Mouse (Mus musculus): Measurements from ENCODE around the gene Abca5.

Gene Abca5

DNA sequence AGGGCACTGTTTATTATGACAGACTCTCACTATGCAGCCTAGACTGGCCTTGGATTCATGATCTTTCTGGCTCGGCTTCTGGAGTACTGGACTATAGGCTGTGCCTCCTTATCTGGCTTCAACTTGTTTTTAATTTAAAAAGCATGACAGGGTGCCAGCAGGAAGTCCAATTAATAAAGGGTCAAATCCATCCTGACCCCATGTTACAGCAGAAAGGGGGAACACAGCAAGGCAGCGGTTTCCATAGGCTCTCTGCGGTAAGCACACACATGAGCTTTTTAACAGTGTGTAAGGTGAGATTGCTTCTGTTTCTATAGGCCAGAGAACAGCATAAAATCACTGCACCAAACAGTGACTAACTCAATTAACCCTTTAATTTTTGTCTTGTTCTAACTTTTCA, 34.1 kb downstream of the Abca5 start:
- no peak for DNase-seq (ENCODE audit: low read depth, low spot score)

DNA sequence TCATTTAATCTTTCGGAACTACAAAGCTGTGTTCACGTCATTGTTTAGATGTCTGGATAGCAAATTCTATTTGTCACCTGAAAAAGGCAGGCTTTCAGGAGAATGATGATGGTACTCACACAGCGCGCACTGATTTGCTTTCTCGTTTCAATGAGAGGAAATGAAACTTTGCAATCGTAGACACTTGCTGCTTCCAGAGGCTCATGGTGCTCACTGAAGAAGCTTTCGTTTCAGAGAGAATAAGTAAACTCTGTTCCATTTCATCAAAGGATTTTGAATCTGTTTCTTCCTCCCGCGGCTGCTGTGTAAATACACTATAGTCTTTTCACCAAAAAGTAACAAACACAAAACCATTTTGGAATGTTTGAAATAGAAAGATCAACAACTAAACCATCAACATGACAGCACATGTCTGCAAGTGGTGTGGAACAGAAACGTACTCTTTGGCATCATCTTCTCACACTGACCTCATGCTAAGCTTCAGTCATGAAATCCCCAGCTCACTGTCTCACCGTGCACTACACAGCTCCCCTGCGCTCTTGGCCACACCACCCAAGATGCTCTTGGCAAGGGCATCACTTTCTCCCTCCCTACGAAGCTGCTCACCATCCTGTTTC, 39.5 kb downstream of the Abca5 start:
- no peak for DNase-seq (ENCODE audit: low read depth, low spot score)

DNA sequence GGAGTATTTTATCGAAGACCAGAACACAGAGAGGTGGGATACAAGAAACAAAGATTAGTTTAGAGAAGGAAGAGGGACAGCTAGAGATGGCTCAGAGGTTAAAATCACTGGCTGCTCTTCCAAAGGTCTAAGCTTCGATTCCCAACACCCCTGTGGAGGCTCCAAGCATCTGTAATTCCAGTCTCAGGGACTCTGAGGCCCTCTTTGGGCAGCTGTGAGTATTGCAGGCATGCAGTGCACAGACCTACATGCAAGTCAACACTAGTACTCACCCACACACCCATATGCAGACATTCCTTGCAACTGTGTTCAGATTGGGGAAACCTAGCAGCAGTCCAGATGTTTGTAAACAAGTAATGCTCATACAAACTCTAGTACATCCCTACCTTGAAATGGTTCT, 46.9 kb downstream of the Abca5 start:
- no peak for DNase-seq (ENCODE audit: low read depth, low spot score)

DNA sequence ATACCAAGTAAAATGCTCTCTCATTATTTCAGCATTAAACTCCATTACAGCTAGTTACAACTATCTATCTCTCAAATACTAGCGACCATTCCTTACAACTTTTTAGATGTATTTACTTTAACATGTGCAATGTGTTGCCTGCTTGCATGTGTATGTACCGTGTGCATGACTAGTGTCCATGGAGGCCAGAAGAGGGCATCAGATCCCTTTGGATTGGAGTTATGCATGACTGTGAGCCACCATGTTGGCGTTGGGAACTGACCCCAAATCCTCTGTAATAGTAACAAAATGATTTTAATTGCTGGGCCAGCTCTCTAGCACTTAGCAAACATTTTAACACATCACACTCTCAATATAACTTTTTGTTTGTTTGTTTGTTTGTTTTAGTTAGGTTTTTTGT, 49.1 kb downstream of the Abca5 start:
- no peak for DNase-seq (ENCODE audit: low read depth, low spot score)

DNA sequence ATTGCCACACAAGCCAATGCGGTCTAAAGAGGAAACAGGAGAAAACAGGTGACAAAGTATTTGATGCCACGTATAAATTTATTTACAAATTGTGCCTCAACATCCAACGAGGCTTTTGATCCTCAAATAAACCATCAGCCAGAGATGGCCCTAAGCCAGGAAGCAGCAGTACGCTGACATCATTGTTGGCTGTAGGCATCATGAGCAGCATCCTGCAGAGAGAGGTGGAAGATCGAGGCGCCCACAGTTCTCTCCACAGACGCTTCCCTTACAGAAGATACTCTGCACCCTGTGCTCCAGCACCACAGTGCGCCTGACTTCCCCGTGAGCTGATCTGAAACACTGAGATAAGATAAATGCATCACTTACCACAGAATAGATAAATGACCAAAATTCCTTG, 49.8 kb downstream of the Abca5 start:
- DNase-seq (ENCODE audit: low read depth, low spot score), result no peak

DNA sequence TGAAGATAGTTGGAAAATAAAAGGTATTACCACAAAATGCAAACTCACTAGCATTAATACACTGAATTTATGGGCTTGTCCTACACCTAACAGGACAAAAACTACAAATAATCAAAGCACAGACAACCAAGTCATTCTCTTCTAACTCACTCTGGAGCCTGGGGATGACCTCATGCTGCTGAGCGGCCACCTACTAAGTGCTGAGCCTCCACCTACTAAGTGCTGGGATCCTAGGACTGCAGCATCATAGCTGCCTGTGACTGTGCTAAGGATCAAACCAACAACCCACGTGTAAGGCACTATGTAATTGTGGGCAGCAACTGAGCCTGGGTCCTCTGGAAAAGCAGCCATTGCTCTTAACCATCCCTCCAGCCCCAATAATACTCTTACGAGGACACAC, 51.2 kb downstream of the Abca5 start:
- no peak for DNase-seq (ENCODE audit: low read depth, low spot score)

DNA sequence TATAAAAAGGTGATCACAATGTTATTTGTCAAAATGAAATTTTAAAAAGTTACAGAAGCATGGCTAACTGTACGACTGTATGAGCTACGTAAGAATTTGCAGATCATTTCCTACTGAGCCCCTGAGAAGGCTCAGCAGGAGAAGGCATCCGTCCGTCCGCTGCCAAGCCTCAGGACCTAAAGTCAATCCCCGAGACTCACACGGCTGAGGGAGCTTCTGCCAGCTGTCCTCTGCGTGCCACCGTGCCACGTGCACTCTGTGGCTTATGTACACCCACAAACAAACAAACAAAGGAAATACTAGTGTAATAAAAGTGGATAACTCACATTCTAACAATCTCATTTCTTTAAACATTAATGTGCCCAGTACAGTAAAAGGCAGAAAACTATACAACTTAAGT, 52.7 kb downstream of the Abca5 start:
- DNase-seq (ENCODE audit: low read depth, low spot score), result no peak

DNA sequence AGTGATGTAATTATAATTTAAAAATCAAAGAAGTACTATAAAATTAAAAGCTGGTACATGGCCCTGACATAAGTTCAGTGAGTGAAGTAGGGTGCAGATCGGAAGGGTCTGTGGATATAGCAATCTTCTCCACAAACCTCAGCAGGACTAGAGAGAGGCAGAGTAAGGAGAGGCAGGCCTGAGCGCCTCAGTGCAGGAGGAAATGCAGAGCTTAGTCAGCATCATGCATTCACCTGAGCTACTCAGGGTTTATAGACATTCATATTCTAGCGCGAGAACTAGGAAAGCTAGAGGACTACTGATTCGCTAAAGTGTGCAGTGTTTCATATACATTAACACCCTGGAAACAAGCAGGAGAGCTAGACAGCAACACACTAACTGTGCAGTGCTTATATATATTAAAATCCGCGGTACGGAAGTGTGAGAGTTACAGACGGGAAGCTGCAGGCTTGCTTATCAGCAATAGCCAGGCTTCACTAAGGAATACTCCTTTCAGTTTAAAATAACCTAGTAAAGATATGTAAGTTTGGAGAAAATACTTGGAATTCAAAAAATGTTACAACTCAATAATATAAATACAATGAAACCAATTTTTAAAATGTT, 53.2 kb downstream of the Abca5 start:
- no peak for DNase-seq (ENCODE audit: low read depth, low spot score)

DNA sequence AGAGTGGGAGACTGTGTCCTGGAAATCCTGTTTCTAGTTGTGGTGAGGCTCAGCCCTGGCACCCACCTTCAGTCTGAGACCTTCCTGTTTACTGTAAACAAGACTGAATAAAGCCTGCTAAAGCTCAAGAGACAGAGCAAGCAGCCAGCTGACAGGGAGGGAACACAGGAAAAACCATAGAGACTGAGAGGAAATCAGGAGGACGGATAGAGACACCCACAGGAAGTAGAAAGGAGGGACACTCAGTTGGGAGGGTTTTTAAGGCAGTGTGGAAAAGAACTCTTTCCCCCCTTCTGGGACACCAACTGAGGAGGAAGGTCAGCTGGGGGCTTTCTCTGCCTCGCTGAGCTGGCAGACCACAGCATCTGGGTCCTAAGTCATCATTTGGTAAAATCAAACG, 62.7 kb downstream of the Abca5 start:
- no peak for DNase-seq (ENCODE audit: low read depth, low spot score)

DNA sequence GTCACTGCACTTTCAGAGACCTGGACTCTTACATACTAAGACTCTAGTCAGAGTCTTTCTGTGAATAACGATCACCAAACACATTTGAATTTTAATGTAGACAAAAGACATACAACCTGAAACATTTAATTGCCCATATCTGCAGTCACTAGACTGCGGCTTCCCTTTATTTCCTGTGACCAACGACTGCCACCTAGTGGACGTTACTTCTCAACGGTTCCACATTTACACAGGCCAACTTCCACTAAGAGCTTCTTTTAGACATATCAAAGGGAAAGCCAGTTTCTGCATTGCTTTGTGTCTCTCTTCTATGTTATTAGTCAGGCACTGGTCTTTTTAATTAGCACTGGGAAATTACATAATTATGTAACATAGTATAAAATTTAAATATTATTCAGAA, 65.8 kb downstream of the Abca5 start:
- peak; percentile 56 for DNase-seq (ENCODE audit: low read depth, low spot score)

DNA sequence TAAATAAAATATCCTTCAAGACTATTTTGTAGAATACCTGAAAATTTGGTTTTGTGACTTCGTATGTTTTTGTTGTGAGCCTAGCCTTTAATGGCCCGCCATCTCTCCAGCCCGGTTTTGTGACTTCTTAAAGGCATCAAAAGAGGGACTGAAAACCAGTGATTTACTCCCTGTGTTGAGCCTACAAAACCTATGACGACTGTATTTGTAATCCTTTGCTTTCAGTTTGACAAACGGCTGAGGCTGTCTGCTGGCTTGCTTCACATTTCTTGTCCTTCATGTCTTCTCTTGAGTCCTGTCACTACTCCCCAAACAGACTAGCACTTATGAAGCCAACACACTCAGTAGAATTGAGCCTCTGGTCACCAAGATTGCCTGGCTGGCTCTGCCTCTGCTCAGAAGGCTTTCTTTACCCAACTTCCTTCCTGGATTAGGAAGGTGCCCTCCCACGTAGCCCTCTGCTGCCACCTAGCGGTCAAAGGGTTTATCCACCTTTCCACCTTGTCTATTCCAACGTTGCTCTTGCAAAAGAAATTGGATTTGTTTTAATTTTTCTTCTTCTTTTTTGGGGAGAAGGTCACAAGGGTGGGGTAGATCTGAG, 69.2 kb downstream of the Abca5 start:
- DNase-seq (ENCODE audit: low read depth, low spot score), result peak; percentile 45

DNA sequence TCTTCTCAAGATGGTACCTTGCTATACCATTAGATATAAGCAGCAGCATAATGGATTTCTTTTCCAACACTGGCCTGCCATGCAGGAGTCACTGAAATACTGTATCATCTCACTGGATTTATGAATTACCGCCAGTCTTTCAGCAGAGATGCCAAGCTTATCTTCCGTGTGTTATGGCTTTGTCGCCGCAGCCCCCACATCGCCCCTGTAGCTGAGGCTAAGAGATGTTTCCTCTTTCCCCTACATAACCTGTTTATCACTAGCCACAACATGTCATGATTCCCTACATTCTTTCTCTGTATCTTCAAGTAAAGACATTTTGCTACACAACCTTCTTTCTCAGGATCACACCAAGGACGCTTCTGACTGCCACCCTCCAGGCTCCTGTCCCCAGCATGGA, 70.3 kb downstream of the Abca5 start:
- DNase-seq (ENCODE audit: low read depth, low spot score), result no peak

DNA sequence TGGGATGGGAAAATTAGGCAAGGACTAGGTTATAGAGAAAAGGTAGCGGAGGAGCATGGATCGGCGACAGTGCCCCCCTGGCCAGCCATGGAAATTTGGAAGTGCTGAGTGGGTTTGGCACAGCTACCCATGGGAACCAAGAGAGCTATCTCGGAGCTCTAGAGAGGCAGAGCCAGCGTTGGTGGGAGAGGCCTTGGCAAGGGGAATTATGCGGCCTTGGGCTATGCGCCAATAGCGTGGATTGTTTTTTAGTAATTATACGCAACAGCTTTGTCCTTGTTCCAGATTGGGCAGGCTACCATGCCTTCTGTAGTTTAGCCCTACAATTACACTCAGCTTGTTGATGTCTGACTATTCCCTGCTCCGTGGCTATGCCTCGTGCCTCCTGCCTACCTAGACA, 70.8 kb downstream of the Abca5 start:
- peak; percentile 24 for DNase-seq (ENCODE audit: low read depth, low spot score)

DNA sequence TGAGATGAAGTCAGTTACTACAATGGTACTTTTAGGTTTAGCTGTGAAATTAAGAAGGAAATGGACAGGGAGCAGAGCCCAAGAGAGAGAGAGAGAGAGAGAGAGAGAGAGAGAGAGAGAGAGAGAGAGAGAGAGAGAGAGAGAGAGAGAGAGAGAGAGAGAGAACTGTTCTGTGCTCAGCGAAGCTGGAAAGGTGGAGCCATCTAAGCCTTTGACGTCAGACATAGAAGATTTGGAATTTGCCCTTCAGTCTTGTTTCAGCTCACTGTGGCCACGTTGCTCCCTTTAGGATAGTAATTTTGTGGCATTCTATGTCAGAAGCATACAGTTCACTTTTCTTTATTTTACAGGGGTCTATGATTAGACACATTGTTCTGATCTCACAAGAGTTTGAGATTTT, 75.6 kb downstream of the Abca5 start:
- DNase-seq (ENCODE audit: low read depth, low spot score), result no peak

DNA sequence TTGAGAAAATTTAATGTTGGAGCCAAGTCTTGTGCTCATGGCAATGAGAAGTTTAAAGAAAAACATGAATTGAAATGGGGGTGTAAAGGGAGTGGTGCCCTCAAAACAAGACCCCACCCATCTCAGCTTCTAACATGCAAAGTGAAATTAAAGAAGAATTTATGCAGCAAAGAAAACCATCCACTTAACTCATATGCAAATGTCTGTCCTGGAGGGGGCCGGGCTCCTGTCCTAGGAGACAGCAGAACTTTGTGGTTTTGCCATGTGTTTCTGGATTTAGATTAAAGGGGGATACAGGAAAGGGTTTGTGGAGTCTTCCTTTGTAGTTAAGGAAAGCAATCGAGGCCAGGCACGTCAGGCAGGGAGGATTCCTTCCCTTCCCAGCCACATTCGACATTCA, 79.6 kb downstream of the Abca5 start:
- no peak for DNase-seq (ENCODE audit: low read depth, low spot score)

DNA sequence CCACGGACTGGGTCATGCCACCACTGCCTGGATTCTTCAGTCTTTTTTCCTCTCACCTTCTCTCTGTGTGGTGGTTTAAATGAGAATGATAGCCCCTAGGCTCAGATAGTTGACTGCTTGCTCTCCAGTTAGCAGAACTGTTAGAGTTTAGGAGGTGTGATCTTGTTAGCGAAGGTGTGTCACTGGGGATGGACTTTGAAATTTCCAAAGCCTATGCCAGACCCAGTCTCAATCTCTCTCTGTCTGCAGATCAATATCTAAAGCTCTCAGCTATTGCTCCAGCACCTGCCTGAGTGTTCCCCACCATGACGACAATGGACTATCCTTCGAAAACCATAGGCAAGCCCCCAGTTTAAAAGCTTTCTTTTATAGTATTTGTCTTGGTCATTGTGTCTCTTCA, 80.5 kb downstream of the Abca5 start:
- no peak for DNase-seq (ENCODE audit: low read depth, low spot score)

DNA sequence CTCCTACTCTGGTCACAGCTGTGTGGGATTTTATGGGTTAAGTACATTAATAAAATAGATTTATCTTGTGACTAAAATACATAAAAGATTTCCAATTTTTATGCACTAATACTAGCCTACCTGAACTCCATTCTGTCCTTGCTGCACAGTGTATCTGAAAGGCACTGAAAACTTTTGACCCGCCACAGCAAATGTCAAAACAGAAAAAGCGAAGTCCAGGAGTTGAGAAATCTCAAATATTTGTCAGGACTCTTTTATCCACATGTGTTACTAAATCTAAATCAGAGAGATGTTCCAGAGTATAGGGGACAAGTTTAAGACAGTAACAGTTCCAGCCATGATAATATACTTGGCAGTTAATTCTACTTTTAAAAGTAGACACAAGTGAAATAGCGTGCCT, 85.3 kb downstream of the Abca5 start:
- no peak for DNase-seq (ENCODE audit: low read depth, low spot score)

DNA sequence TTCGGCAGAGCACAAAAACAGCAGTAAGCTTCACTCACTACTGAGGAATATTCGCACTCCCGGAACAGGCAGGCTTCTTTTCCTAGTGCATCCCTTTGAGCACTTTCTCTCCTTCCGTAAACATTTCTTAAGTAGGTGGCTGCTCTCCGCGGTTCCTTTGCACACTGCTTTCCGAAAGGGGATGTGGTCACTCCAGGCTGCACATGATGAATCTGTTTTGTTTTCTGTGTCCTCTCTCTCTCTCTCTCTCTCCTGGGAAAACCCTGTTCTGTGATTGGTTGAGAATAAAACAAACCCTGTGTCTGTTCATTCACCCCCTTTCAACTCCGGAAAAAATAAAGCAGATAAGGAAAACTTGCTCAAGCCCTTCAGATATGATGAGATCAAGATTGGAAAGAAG, 86.0 kb downstream of the Abca5 start, which contains the start of gene Abca6:
TSS of gene Abca6 (minus strand) at position 243 of the 400 bp plus-strand sequence.
- DNase-seq (ENCODE audit: low read depth, low spot score), result no peak

DNA sequence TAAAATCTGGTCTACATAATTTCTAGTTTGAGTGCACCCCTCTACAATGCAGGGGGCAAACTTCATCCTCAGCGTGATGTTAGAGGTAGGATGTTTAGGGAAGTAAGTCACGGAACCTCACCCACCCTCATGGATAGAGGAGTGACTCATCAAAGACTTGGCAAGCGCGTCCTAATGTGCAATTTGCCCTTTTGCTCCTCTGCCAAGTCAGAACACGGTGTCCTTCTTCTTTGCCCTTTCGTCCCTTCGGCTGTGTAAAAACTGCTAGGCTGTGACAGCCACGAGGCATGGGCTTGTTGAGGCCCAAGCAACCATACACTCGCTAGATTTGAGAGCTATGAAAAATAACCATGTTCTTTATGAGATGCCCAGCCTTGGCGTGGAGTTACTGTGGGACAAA, 92.8 kb downstream of the Abca5 start:
- no peak for DNase-seq (ENCODE audit: low read depth, low spot score)

DNA sequence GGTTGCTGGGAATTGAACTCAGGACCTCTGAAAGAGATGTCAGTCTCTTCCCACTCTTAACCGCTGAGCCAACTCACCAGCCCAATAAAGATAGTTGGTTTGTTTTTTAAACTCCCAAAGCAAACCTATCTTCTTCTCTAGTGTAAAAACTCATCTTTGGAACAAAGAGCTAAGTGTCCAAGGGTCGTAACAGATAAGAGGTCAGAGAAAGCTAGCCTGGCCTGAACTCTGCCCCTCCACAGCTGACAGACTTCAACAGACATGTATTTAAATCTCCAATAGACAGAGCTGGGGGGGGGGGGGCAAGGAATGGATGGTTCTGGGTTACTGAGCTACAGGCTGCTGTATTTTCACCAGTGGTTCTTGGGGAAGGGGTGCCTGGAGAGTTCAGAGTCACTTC, 100.0 kb downstream of the Abca5 start:
- no peak for DNase-seq (ENCODE audit: low read depth, low spot score)

DNA sequence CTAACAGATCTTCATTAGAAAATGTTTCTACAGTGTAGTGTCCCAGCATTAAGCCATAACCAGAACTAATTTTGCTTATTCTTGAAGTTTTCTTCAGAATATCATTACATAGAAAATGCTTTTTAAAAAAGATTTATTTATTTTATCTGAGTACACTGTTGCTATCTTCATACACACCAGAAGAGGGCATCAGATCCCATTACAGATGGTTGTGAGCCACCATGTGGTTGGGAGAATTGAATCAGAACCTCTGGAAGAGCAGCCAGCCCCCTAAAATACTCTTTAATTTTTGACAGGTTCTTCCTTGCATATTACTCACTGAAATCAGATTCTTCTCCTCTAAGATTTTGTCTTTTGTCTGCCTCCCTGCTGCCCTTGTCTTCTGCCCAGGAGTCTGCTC, 104.5 kb downstream of the Abca5 start:
- DNase-seq (ENCODE audit: low read depth, low spot score), result no peak

All from brain, embryonic 18.5 days (tissue).